Mouse (Mus musculus) testis, adult 2 months (tissue): ENCODE measurements around the gene Jazf1. TPM values are rescaled to one million over a fixed set of nuclear protein-coding genes. Genes with fewer than 3 reads are reported as not detected.

ENCODE experiments used
- H3K27ac ChIP-seq: fragments of 200-500 bp; 2 replicates; pipeline ENCODE4 v1.5.1; 2012; ENCODE audit warnings: low read depth, low read length; ENCODE audit not compliant: control insufficient read depth, insufficient read depth
- H3K27me3 ChIP-seq: fragments of 200-500 bp; 2 replicates; pipeline ENCODE4 v1.6.1; 2012; ENCODE audit warnings: mild to moderate bottlenecking, low read length, moderate library complexity; ENCODE audit not compliant: control insufficient read depth, insufficient read depth
- H3K36me3 ChIP-seq: fragments of 200-500 bp; 2 replicates; pipeline ENCODE4 v1.6.1; 2012; ENCODE audit warnings: mild to moderate bottlenecking, low read length; ENCODE audit not compliant: control insufficient read depth, insufficient read depth
- H3K4me1 ChIP-seq: fragments of 200-500 bp; 2 replicates; pipeline ENCODE4 v1.6.1; 2012; ENCODE audit warnings: low read length; ENCODE audit not compliant: control insufficient read depth, insufficient read depth
- H3K4me3 ChIP-seq: fragments of 200-500 bp; 2 replicates; pipeline ENCODE4 v1.5.1; 2012; ENCODE audit warnings: low read depth, mild to moderate bottlenecking, low read length, moderate library complexity, mixed read lengths; ENCODE audit not compliant: control insufficient read depth
- CTCF ChIP-seq: fragments of 200-500 bp; IDR thresholded peaks from 2 replicates; pipeline ENCODE4 v1.5.1; 2012; ENCODE audit warnings: low read depth, mild to moderate bottlenecking, inconsistent platforms, low read length, moderate library complexity; ENCODE audit not compliant: control insufficient read depth, insufficient read depth, insufficient replicate concordance
- POLR2A ChIP-seq: fragments of 200-500 bp; IDR thresholded peaks from 2 replicates; pipeline ENCODE4 v1.6.1; 2012; ENCODE audit warnings: low read depth, mild to moderate bottlenecking, inconsistent platforms, low read length, moderate library complexity; ENCODE audit not compliant: control insufficient read depth
- polyA plus RNA-seq: library from polyadenylated mRNA; depleted of rRNA; stranded (reverse); fragments of >200 nt; gene quantifications from 2 replicates; pipeline ENCODE4 v1.2.3, GENCODE M21; 2012

Gene Jazf1
- polyA plus RNA-seq, 1 experiment: 51.8 TPM

GRCm38 (mm10) chr6:52846314-52846713 lies 222.1 kb downstream of the Jazf1 start:
- Histone ChIP-seq H3K36me3 (no peaks in the 10 kb centered on the region), H3K4me3 (no peak overlapping the region), H3K4me1 (no peaks in the 10 kb centered on the region), H3K27me3 (no peaks in the 10 kb centered on the region), H3K27ac (no peak overlapping the region)
- TF ChIP-seq POLR2A: no peak
- no peak for TF ChIP-seq CTCF

- Histone ChIP-seq H3K27me3 (no peaks in the 10 kb centered on the region), H3K4me3 (peak overlapping the region; percentile 8; the same call in 1 of the 2 replicates), H3K27ac (no peak overlapping the region), H3K36me3 (no peaks in the 10 kb centered on the region), H3K4me1 (no peaks in the 10 kb centered on the region)
- TF ChIP-seq CTCF (no peak), POLR2A (no peak)
Observed at GRCm38 (mm10) chr6:52844741-52845140, 223.7 kb downstream of the Jazf1 start.

GRCm38 (mm10) chr6:52843027-52843426 lies 225.4 kb downstream of the Jazf1 start:
- Histone ChIP-seq H3K4me3 (no peak overlapping the region), H3K4me1 (no peaks in the 10 kb centered on the region), H3K27ac (no peak overlapping the region), H3K27me3 (no peaks in the 10 kb centered on the region), H3K36me3 (no peaks in the 10 kb centered on the region)
- peak; percentile 9; the same call in 1 of the 2 replicates for TF ChIP-seq CTCF
- TF ChIP-seq POLR2A: no peak

- H3K4me1 ChIP-seq: no peaks in the 10 kb centered on the region
Observed at GRCm38 (mm10) chr6:52842598-52842997, 225.8 kb downstream of the Jazf1 start.

GRCm38 (mm10) chr6:52841611-52842010 lies 226.8 kb downstream of the Jazf1 start:
- TF ChIP-seq POLR2A: no peak
- TF ChIP-seq CTCF: no peak
- H3K4me3 ChIP-seq: no peak overlapping the region
- H3K36me3 ChIP-seq: no peaks in the 10 kb centered on the region
- H3K27ac ChIP-seq: no peak overlapping the region
- H3K4me1 ChIP-seq: no peaks in the 10 kb centered on the region
- no peaks in the 10 kb centered on the region for H3K27me3 ChIP-seq

More at GRCm38 (mm10) chr6:52842598-52842997, 225.8 kb downstream of the Jazf1 start:
- H3K4me3 ChIP-seq: no peak overlapping the region
- TF ChIP-seq POLR2A: no peak
- no peaks in the 10 kb centered on the region for H3K36me3 ChIP-seq
- no peaks in the 10 kb centered on the region for H3K27me3 ChIP-seq
- H3K27ac ChIP-seq: no peak overlapping the region

GRCm38 (mm10) chr6:52840589-52841044 lies 227.8 kb downstream of the Jazf1 start:
- Histone ChIP-seq H3K27ac (no peak overlapping the region), H3K27me3 (no peaks in the 10 kb centered on the region), H3K4me3 (no peak overlapping the region), H3K36me3 (no peaks in the 10 kb centered on the region), H3K4me1 (no peaks in the 10 kb centered on the region)
- no peak for TF ChIP-seq POLR2A
- TF ChIP-seq CTCF: no peak

GRCm38 (mm10) chr6:52838691-52839090 lies 229.7 kb downstream of the Jazf1 start:
- Histone ChIP-seq H3K27ac (no peak overlapping the region), H3K27me3 (no peaks in the 10 kb centered on the region), H3K4me3 (no peak overlapping the region), H3K36me3 (no peaks in the 10 kb centered on the region), H3K4me1 (no peaks in the 10 kb centered on the region)
- TF ChIP-seq CTCF (peak; percentile 74), POLR2A (no peak)

GRCm38 (mm10) chr6:52837792-52838191 lies 230.6 kb downstream of the Jazf1 start:
- Histone ChIP-seq H3K27ac (no peak overlapping the region), H3K36me3 (no peaks in the 10 kb centered on the region), H3K4me1 (no peaks in the 10 kb centered on the region), H3K4me3 (no peak overlapping the region), H3K27me3 (no peaks in the 10 kb centered on the region)
- TF ChIP-seq POLR2A (no peak), CTCF (no peak)
